1 mouse cellular context compared by ENCODE assay signal in genomic region chr2:167624368-167625075, GRCm38 (mm10).
TF ChIP-seq lines count a peak whose summit lies in the region.

No protein-coding gene starts in this region.

TF ChIP-seq in CH12.LX, 34 proteins besides CTCF, POLR2A, EP300 and RAD21:
- TF ChIP-seq ZNF384 (IDR thresholded peaks at IDR 0.05; ENCODE audit: low read depth, low read length) = peak; percentile 51; the same call in 1 of the 2 replicates
- TF ChIP-seq PAX5 (IDR thresholded peaks at IDR 0.05; ENCODE audit: low read length) = no peak
